ENCODE assay signal across 15 mouse cellular contexts in the genomic region with DNA sequence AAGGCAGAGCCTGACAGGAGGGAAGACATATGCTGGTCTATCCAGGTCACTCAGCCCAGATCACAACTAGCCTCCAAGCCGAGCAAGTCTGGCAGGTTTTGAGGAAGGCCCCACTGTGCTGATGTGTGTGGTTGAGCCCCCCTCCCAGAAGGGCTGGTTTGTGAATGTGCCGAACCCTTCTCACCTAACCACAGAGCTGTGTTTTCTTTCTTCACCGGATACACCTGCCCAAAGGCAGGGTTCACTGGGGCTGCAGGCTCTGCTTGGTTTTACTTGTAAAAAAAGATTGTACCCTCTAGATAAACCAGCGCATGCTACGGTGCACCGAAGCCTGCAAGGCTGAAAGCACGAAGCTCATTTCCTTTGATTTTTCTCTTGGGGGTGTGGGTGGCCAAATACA. TPM values are rescaled to one million over a fixed set of nuclear protein-coding genes. Genes with fewer than 3 reads are reported as not detected.
DNase-seq lines count a peak whose midpoint lies in the region; ATAC-seq and TF ChIP-seq lines count a peak whose summit lies in the region.
"Had no signal": no experiment of that assay in that cellular context is flagged by ENCODE, and none has a peak within 500 bp of the region (broad histone marks: within the 10 kb centered on the region; RNA-seq: fewer than 3 reads in every experiment).

No protein-coding gene starts in this region.

- no peaks in the 10 kb centered on the region for H3K4me1 ChIP-seq in hindbrain, postnatal 0 days (ENCODE audit: insufficient read depth, low read length)
- H3K4me1 ChIP-seq in hindbrain, embryonic 12.5 days: no peaks in the 10 kb centered on the region
- H3K4me1 ChIP-seq: hindbrain, embryonic 10.5 days; limb, embryonic 13.5 days; neural tube, embryonic 15.5 days had no signal

- no peak overlapping the region for H3K9ac ChIP-seq in hindbrain, postnatal 0 days (replicated peaks; ENCODE audit: low read length)
- no peak overlapping the region for H3K9ac ChIP-seq in hindbrain, embryonic 12.5 days
- H3K9ac ChIP-seq: limb, embryonic 13.5 days; neural tube, embryonic 15.5 days had no signal

- 70% methylated on average over 7 of the region's 7 CpGs for WGBS in hindbrain, postnatal 0 days
- WGBS in hindbrain, embryonic 12.5 days: 67% methylated on average over 7 of the region's 7 CpGs

- ATAC-seq in hindbrain, postnatal 0 days: peak; percentile 27; the same call in 1 of the 2 replicates
- ATAC-seq in hindbrain, embryonic 12.5 days (ENCODE audit: low FRiP score): no peak
- ATAC-seq in monocyte, adult 5-6 weeks (replicated peaks; ENCODE audit: insufficient number of reproducible peaks, low FRiP score, low TSS enrichment, poor library complexity, severe bottlenecking): peak; percentile 76

- no peak for TF ChIP-seq CTCF in hindbrain, postnatal 0 days (IDR thresholded peaks at IDR 0.05; ENCODE audit: low read depth)

- H3K27me3 ChIP-seq in hindbrain, postnatal 0 days (ENCODE audit: insufficient read depth, low read length): no peaks in the 10 kb centered on the region
- no peaks in the 10 kb centered on the region for H3K27me3 ChIP-seq in hindbrain, embryonic 12.5 days
- H3K27me3 ChIP-seq: limb, embryonic 13.5 days; neural tube, embryonic 15.5 days had no signal

- no peak overlapping the region for H3K4me3 ChIP-seq in hindbrain, postnatal 0 days (ENCODE audit: low read length)
- no peak overlapping the region for H3K4me3 ChIP-seq in hindbrain, embryonic 12.5 days
- H3K4me3 ChIP-seq: erythroblast, embryonic 14.5 days; hindbrain, embryonic 10.5 days; limb, embryonic 13.5 days; neural tube, embryonic 15.5 days had no signal

- H3K4me2 ChIP-seq in hindbrain, postnatal 0 days (ENCODE audit: low read depth, low read length): no peak overlapping the region
- H3K4me2 ChIP-seq in hindbrain, embryonic 12.5 days (replicated peaks): no peak overlapping the region
- H3K4me2 ChIP-seq: limb, embryonic 13.5 days; neural tube, embryonic 15.5 days had no signal

- H3K9me3 ChIP-seq in hindbrain, postnatal 0 days (ENCODE audit: low read length): no peaks in the 10 kb centered on the region
- no peaks in the 10 kb centered on the region for H3K9me3 ChIP-seq in hindbrain, embryonic 12.5 days (replicated peaks)
- H3K9me3 ChIP-seq: hindbrain, embryonic 10.5 days; limb, embryonic 13.5 days; neural tube, embryonic 15.5 days had no signal

- H3K27ac ChIP-seq in hindbrain, postnatal 0 days: no peak overlapping the region
- no peak overlapping the region for H3K27ac ChIP-seq in hindbrain, embryonic 12.5 days
- H3K27ac ChIP-seq: hindbrain, embryonic 10.5 days; limb, embryonic 13.5 days; neural tube, embryonic 15.5 days had no signal

- no peak for DNase-seq in hindbrain, postnatal 0 days (ENCODE audit: low spot score)
- peak; percentile 78 to 82 for DNase-seq in CD8-positive naive resting alpha-beta T cell, adult 2 months (ENCODE audit: low read depth in 2 of 2, low spot score in 2 of 2)
- DNase-seq in thymus, postnatal 0 days (ENCODE audit: low spot score): peak; percentile 97
- DNase-seq in layer of hippocampus, postnatal 36 days: no peak
- no peak for DNase-seq in kidney, postnatal 25 days
- DNase-seq in right cerebral cortex, postnatal 25 days: no peak
- DNase-seq: cerebellum, adult 11 months; gastrocnemius, postnatal 10 days; right cerebral cortex, postnatal 4 days had no signal

- H3K36me3 ChIP-seq in hindbrain, postnatal 0 days (ENCODE audit: insufficient read depth, low read length): no peaks in the 10 kb centered on the region
- H3K36me3 ChIP-seq in hindbrain, embryonic 12.5 days: no peaks in the 10 kb centered on the region
- H3K36me3 ChIP-seq: hindbrain, embryonic 10.5 days; limb, embryonic 13.5 days; neural tube, embryonic 15.5 days had no signal

RNA-seq across cellular contexts. Expression of a gene that starts 5.6 kb away (rescaled TPM):
- not detected in 2 replicates for total RNA-seq in hindbrain, postnatal 0 days (2014; rRNA removed)
- polyA plus RNA-seq in hindbrain, postnatal 0 days (2015; fragmentation: Nextera tagmentation; extraction: Ambion mirVana): not detected in 2 replicates
- 0.18 and 0.19 TPM in 2 replicates for polyA plus RNA-seq in hindbrain, embryonic 12.5 days (2016; fragmentation: Nextera tagmentation; extraction: Ambion mirVana)
- total RNA-seq in monocyte, adult 5-6 weeks (2017): not detected in 3 replicates
- polyA plus RNA-seq in thymus, postnatal 0 days (2015; fragmentation: Nextera tagmentation; extraction: Ambion mirVana): 244 and 286 TPM in 2 replicates
- total RNA-seq in layer of hippocampus, postnatal 36 days (2021): not detected
- polyA plus RNA-seq: erythroblast, embryonic 14.5 days; neural tube, embryonic 15.5 days had no signal

Comparison
In these comparisons a context has a peak if more than half of its experiments do, and no peak if none do; other contexts are left out.
1. DNase-seq: peak in CD8-positive naive resting alpha-beta T cell, adult 2 months (2 of 2) and thymus, postnatal 0 days (single experiment); none in hindbrain, postnatal 0 days (single experiment), layer of hippocampus, postnatal 36 days (0 of 2), kidney, postnatal 25 days (0 of 2) and right cerebral cortex, postnatal 25 days (single experiment).